Mouse (Mus musculus): ENCODE data around the gene Inpp4b. TPM values are rescaled to one million over a fixed set of nuclear protein-coding genes. Genes with fewer than 3 reads are reported as not detected.

Gene Inpp4b
- 8.1 and 9.1 TPM in 2 replicates for polyA plus RNA-seq (2015; fragmentation: Nextera tagmentation; extraction: Ambion mirVana)

- Histone ChIP-seq H3K27me3 (ENCODE audit: insufficient read depth, low read length) (no peaks in the 10 kb centered on the region), H3K9ac (ENCODE audit: low read depth, low read length) (peak within 1 kb of the TSS; percentile 52), H3K36me3 (ENCODE audit: insufficient read depth, low read length) (no peaks in the 10 kb centered on the region), H3K4me1 (replicated peaks; ENCODE audit: insufficient read depth, low read length) (no peaks in the 10 kb centered on the region), H3K4me3 (replicated peaks; ENCODE audit: low read depth, low read length) (peak within 1 kb of the TSS; percentile 63), H3K27ac (0 out of 2 replicates have a peak within 1 kb of the TSS, but pooled peaks have one; percentile 8), H3K4me2 (ENCODE audit: low read length) (peak within 1 kb of the TSS; percentile 88), H3K9me3 (replicated peaks; ENCODE audit: low read length) (no peaks in the 10 kb centered on the region)
- under 1% methylated on average over 45 of the region's 46 CpGs for WGBS
- ATAC-seq (replicated peaks; ENCODE audit: low FRiP score, low read depth): peak; percentile 74
- DNase-seq (ENCODE audit: low spot score): peak; percentile 73
- no peak for TF ChIP-seq CTCF (IDR thresholded peaks at IDR 0.05; ENCODE audit: low read depth)
Observed at GRCm38 (mm10) chr8:81342236-81342998, at the start of gene Inpp4b. Inpp4b (plus strand) TSS chr8:81342556.

GRCm38 (mm10) chr8:81335250-81335649, 7.1 kb upstream of the Inpp4b start:
- H3K4me3 ChIP-seq (replicated peaks; ENCODE audit: low read depth, low read length): no peak overlapping the region
- H3K27ac ChIP-seq: no peak overlapping the region
- H3K36me3 ChIP-seq (ENCODE audit: insufficient read depth, low read length): no peaks in the 10 kb centered on the region
- ATAC-seq (replicated peaks; ENCODE audit: low FRiP score, low read depth) (no peak), DNase-seq (ENCODE audit: low spot score) (no peak)
- H3K9me3 ChIP-seq (replicated peaks; ENCODE audit: low read length): no peaks in the 10 kb centered on the region
- no peaks in the 10 kb centered on the region for H3K4me1 ChIP-seq (replicated peaks; ENCODE audit: insufficient read depth, low read length)
- no peak overlapping the region for H3K4me2 ChIP-seq (ENCODE audit: low read length)
- 77% methylated on average over 2 of the region's 2 CpGs for WGBS
- H3K9ac ChIP-seq (ENCODE audit: low read depth, low read length): no peak overlapping the region
- H3K27me3 ChIP-seq (ENCODE audit: insufficient read depth, low read length): no peaks in the 10 kb centered on the region
- TF ChIP-seq CTCF (IDR thresholded peaks at IDR 0.05; ENCODE audit: low read depth): no peak

GRCm38 (mm10) chr8:81341191-81341590, 1.2 kb upstream of the Inpp4b start:
- Histone ChIP-seq H3K27ac (no peak overlapping the region), H3K36me3 (ENCODE audit: insufficient read depth, low read length) (no peaks in the 10 kb centered on the region), H3K4me2 (ENCODE audit: low read length) (peak overlapping the region; percentile 88), H3K4me3 (replicated peaks; ENCODE audit: low read depth, low read length) (no peak overlapping the region), H3K9me3 (replicated peaks; ENCODE audit: low read length) (no peaks in the 10 kb centered on the region), H3K27me3 (ENCODE audit: insufficient read depth, low read length) (no peaks in the 10 kb centered on the region), H3K9ac (ENCODE audit: low read depth, low read length) (no peak overlapping the region), H3K4me1 (replicated peaks; ENCODE audit: insufficient read depth, low read length) (no peaks in the 10 kb centered on the region)
- 0 out of 2 replicates have a peak, but pooled peaks have one; percentile 4 for ATAC-seq (replicated peaks; ENCODE audit: low FRiP score, low read depth)
- WGBS: 43% methylated on average over 5 of the region's 5 CpGs
- no peak for TF ChIP-seq CTCF (IDR thresholded peaks at IDR 0.05; ENCODE audit: low read depth)
- no peak for DNase-seq (ENCODE audit: low spot score)

GRCm38 (mm10) chr8:81341591-81342235, 643 bp upstream of the Inpp4b start:
- ATAC-seq (replicated peaks; ENCODE audit: low FRiP score, low read depth): peak; percentile 80

GRCm38 (mm10) chr8:81342999-81343302, 595 bp downstream of the Inpp4b start:
- Histone ChIP-seq H3K4me2 (ENCODE audit: low read length) (peak overlapping the region; percentile 88), H3K4me3 (replicated peaks; ENCODE audit: low read depth, low read length) (peak overlapping the region; percentile 63), H3K4me1 (replicated peaks; ENCODE audit: insufficient read depth, low read length) (no peaks in the 10 kb centered on the region), H3K27me3 (ENCODE audit: insufficient read depth, low read length) (no peaks in the 10 kb centered on the region), H3K27ac (no peak overlapping the region), H3K9ac (ENCODE audit: low read depth, low read length) (peak overlapping the region; percentile 52; the same call in 1 of the 2 replicates), H3K9me3 (replicated peaks; ENCODE audit: low read length) (no peaks in the 10 kb centered on the region), H3K36me3 (ENCODE audit: insufficient read depth, low read length) (no peaks in the 10 kb centered on the region)
- no peak for DNase-seq (ENCODE audit: low spot score)
- peak; percentile 29 for ATAC-seq (replicated peaks; ENCODE audit: low FRiP score, low read depth)
- no peak for TF ChIP-seq CTCF (IDR thresholded peaks at IDR 0.05; ENCODE audit: low read depth)
- WGBS: 17% methylated on average over 3 of the region's 3 CpGs

More at GRCm38 (mm10) chr8:81341591-81342235, 643 bp upstream of the Inpp4b start:
- no peaks in the 10 kb centered on the region for H3K36me3 ChIP-seq (ENCODE audit: insufficient read depth, low read length)
- H3K9me3 ChIP-seq (replicated peaks; ENCODE audit: low read length): no peaks in the 10 kb centered on the region
- H3K4me1 ChIP-seq (replicated peaks; ENCODE audit: insufficient read depth, low read length): no peaks in the 10 kb centered on the region
- DNase-seq (ENCODE audit: low spot score): peak; percentile 85
- H3K27me3 ChIP-seq (ENCODE audit: insufficient read depth, low read length): no peaks in the 10 kb centered on the region
- H3K4me2 ChIP-seq (ENCODE audit: low read length): peak overlapping the region; percentile 88
- 0 out of 2 replicates have a peak overlapping the region, but pooled peaks have one; percentile 8 for H3K27ac ChIP-seq
- peak overlapping the region; percentile 52 for H3K9ac ChIP-seq (ENCODE audit: low read depth, low read length)
- peak overlapping the region; percentile 63 for H3K4me3 ChIP-seq (replicated peaks; ENCODE audit: low read depth, low read length)
- 0% methylated on average over 18 of the region's 23 CpGs for WGBS
- TF ChIP-seq CTCF (IDR thresholded peaks at IDR 0.05; ENCODE audit: low read depth): peak; percentile 69

GRCm38 (mm10) chr8:81345170-81345697, 2.9 kb downstream of the Inpp4b start:
- ATAC-seq (replicated peaks; ENCODE audit: low FRiP score, low read depth) (no peak), DNase-seq (ENCODE audit: low spot score) (no peak)
- TF ChIP-seq CTCF (IDR thresholded peaks at IDR 0.05; ENCODE audit: low read depth): no peak
- Histone ChIP-seq H3K9ac (ENCODE audit: low read depth, low read length) (no peak overlapping the region), H3K4me1 (replicated peaks; ENCODE audit: insufficient read depth, low read length) (no peaks in the 10 kb centered on the region), H3K36me3 (ENCODE audit: insufficient read depth, low read length) (no peaks in the 10 kb centered on the region), H3K4me3 (replicated peaks; ENCODE audit: low read depth, low read length) (no peak overlapping the region), H3K9me3 (replicated peaks; ENCODE audit: low read length) (no peaks in the 10 kb centered on the region), H3K4me2 (ENCODE audit: low read length) (no peak overlapping the region), H3K27me3 (ENCODE audit: insufficient read depth, low read length) (no peaks in the 10 kb centered on the region), H3K27ac (no peak overlapping the region)
- WGBS: 81% methylated on average over 2 of the region's 2 CpGs
